25 mouse cellular contexts compared by ENCODE assay signal in the genomic region with DNA sequence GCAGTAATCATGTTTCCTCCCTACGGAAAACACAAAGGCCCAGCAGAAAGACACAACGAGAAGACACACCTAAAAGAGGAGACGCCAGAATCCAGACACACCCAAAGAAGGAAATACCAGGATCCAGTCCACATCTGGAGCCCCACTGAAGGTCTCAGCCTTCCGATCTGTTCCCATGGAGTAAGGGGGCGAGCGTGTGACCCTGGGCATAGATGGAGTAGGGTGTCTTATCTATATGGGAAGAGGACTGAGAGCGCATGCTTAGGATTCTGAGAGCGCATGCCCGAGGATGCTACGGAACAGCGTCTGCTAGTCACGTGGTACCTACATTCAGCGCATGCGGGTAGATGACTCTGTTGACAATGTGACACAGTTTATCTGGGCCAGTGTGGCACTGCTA.
"Had no signal": no experiment of that assay in that cellular context is flagged by ENCODE, and none has a peak within 500 bp of the region (broad histone marks: within the 10 kb centered on the region; RNA-seq: fewer than 3 reads in every experiment).

No protein-coding gene starts in this region.

- H3K4me1 ChIP-seq: limb, embryonic 15.5 days had no signal

- H3K36me3 ChIP-seq: limb, embryonic 12.5 days; limb, embryonic 15.5 days; midbrain, embryonic 10.5 days; midbrain, embryonic 15.5 days; neural tube, embryonic 12.5 days; neural tube, embryonic 15.5 days had no signal

- H3K9me3 ChIP-seq: limb, embryonic 12.5 days; limb, embryonic 15.5 days; midbrain, embryonic 10.5 days; midbrain, embryonic 15.5 days; neural tube, embryonic 12.5 days; neural tube, embryonic 15.5 days had no signal

- DNase-seq: kidney, postnatal 25 days; layer of hippocampus, adult 9-11 months; layer of hippocampus, postnatal 36 days; left cerebral cortex, postnatal 4 days; liver, postnatal 0 days; lung, embryonic 14.5 days; right cerebral cortex, adult 18-20 months; right cerebral cortex, postnatal 14 days; right cerebral cortex, postnatal 4 days; thymus, adult 18-20 months; thymus, postnatal 36 days had no signal

- H3K4me3 ChIP-seq: layer of hippocampus, adult 2 months; left cerebral cortex, adult 2 months; limb, embryonic 12.5 days; limb, embryonic 15.5 days; megakaryocyte, embryonic 14.5 days; midbrain, embryonic 10.5 days; midbrain, embryonic 15.5 days; neural tube, embryonic 12.5 days; neural tube, embryonic 15.5 days had no signal

- H3K27ac ChIP-seq: kidney, postnatal 0 days; layer of hippocampus, adult 2 months; left cerebral cortex, adult 2 months; limb, embryonic 12.5 days; limb, embryonic 15.5 days; liver, embryonic 14.5 days; midbrain, embryonic 10.5 days; midbrain, embryonic 15.5 days; neural tube, embryonic 12.5 days; neural tube, embryonic 15.5 days; stomach, postnatal 0 days had no signal

- H3K9ac ChIP-seq: limb, embryonic 12.5 days; limb, embryonic 15.5 days; liver, embryonic 14.5 days; liver, postnatal 0 days; lung, embryonic 14.5 days; midbrain, embryonic 15.5 days; neural tube, embryonic 12.5 days; neural tube, embryonic 15.5 days had no signal

- ATAC-seq: liver, postnatal 0 days; lung, postnatal 0 days; midbrain, embryonic 15.5 days had no signal

- H3K27me3 ChIP-seq: limb, embryonic 15.5 days; midbrain, embryonic 15.5 days; neural tube, embryonic 12.5 days; neural tube, embryonic 15.5 days had no signal

- H3K4me2 ChIP-seq: limb, embryonic 12.5 days; limb, embryonic 15.5 days; liver, embryonic 11.5 days; lung, embryonic 14.5 days; midbrain, embryonic 15.5 days; neural tube, embryonic 12.5 days; neural tube, embryonic 15.5 days had no signal
